ENCODE assay signal across 17 mouse cellular contexts in the genomic region with DNA sequence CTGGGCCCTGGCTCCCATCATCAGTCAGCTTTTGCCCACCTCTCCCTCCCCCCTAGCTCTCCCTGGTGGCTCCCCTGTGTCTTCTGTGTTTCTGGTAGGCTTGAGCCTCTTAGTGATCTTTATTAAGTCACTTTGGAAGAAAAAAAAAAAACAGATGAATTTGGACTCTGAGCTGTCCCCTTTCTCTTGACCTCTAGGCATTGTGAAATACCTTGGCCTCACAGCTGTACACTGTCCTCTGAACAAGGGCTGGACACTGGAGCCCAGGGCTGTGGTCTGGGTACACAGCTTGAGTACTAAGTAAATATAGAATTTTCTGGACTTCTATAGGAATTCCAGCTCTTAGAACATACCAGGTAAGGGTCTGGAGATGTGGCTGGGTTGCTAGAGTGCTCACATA. TPM values are rescaled to one million over a fixed set of nuclear protein-coding genes. Genes with fewer than 3 reads are reported as not detected.
A peak's percentile ranks its signal among the peaks of the same experiment; 100 is the strongest.
DNase-seq lines count a peak whose midpoint lies in the region; ATAC-seq and TF ChIP-seq lines count a peak whose summit lies in the region.
"Had no signal": no experiment of that assay in that cellular context is flagged by ENCODE, and none has a peak within 500 bp of the region (broad histone marks: within the 10 kb centered on the region; RNA-seq: fewer than 3 reads in every experiment).

No protein-coding gene starts in this region.

- peaks cover 20% of the 10 kb centered on the region for H3K4me1 ChIP-seq in lung, embryonic 16.5 days (replicated peaks; ENCODE audit: control insufficient read depth, insufficient read depth, low read length)
- H3K4me1 ChIP-seq in lung, adult 2 months (ENCODE audit: control insufficient read depth, insufficient read depth, low read length) = peaks cover 3% of the 10 kb centered on the region; the same call in 1 of the 2 replicates
- H3K4me1 ChIP-seq in liver, embryonic 14.5 days (replicated peaks; ENCODE audit: control insufficient read depth in 2 of 2, insufficient read depth in 2 of 2, low read length in 1 of 2) = peaks cover 6 to 21% of the 10 kb centered on the region in 2 experiments; a peak in 3 of 4 replicates
- H3K4me1 ChIP-seq in hindbrain, embryonic 12.5 days = no peaks in the 10 kb centered on the region
- H3K4me1 ChIP-seq: embryonic facial prominence, embryonic 12.5 days; midbrain, embryonic 10.5 days had no signal

- H3K79me2 ChIP-seq in myocyte (ENCODE audit: control insufficient read depth, insufficient read depth) = no peaks in the 10 kb centered on the region

- no peaks in the 10 kb centered on the region for H3K27me3 ChIP-seq in lung, embryonic 16.5 days (ENCODE audit: control insufficient read depth, insufficient read depth, low read depth, low read length)
- H3K27me3 ChIP-seq in liver, embryonic 14.5 days (ENCODE audit: control insufficient read depth, insufficient read depth, low read length) = no peaks in the 10 kb centered on the region
- no peaks in the 10 kb centered on the region for H3K27me3 ChIP-seq in myocyte (ENCODE audit: control insufficient read depth, insufficient read depth, insufficient read length)
- no peaks in the 10 kb centered on the region for H3K27me3 ChIP-seq in hindbrain, embryonic 12.5 days
- H3K27me3 ChIP-seq: embryonic facial prominence, embryonic 12.5 days had no signal

- DNase-seq in gastrocnemius, adult 18-20 months (ENCODE audit: low spot score) = peak; percentile 32
- no peak for DNase-seq in gastrocnemius, postnatal 10 days
- DNase-seq in lung, adult 2 months = no peak
- peak in 1 of 3 experiments; percentile 28 for DNase-seq in liver, embryonic 14.5 days (ENCODE audit: low read depth in 3 of 3, low spot score in 3 of 3)
- DNase-seq in cerebellum, postnatal 4 days (ENCODE audit: low spot score in 2 of 2) = no peak
- DNase-seq: cerebellum, postnatal 14 days; gastrocnemius, postnatal 36 days; kidney, adult 11 months; kidney, postnatal 25 days; right cerebral cortex, postnatal 14 days; thymus, adult 2 months had no signal

- no peak overlapping the region for H3ac ChIP-seq in myocyte (ENCODE audit: control insufficient read depth, insufficient read length)

- no peak overlapping the region for H3K4me2 ChIP-seq in lung, embryonic 16.5 days (ENCODE audit: low read depth, low read length)
- H3K4me2 ChIP-seq in liver, embryonic 14.5 days (ENCODE audit: low read depth) = no peak overlapping the region
- H3K4me2 ChIP-seq in myocyte (ENCODE audit: low read depth) = peak overlapping the region; percentile 25
- H3K4me2 ChIP-seq in hindbrain, embryonic 12.5 days (replicated peaks) = no peak overlapping the region
- H3K4me2 ChIP-seq: embryonic facial prominence, embryonic 12.5 days; hindbrain, embryonic 14.5 days had no signal

- TF ChIP-seq CTCF in lung, adult 2 months (IDR thresholded peaks at IDR 0.05; ENCODE audit: insufficient read depth, low read length) = no peak
- no peak for TF ChIP-seq CTCF in liver, embryonic 14.5 days (IDR thresholded peaks at IDR 0.05; ENCODE audit: low read depth)

- no peak overlapping the region for H3K9ac ChIP-seq in lung, embryonic 16.5 days (ENCODE audit: low read length)
- H3K9ac ChIP-seq in liver, embryonic 14.5 days (replicated peaks) = no peak overlapping the region
- no peak overlapping the region for H3K9ac ChIP-seq in hindbrain, embryonic 12.5 days
- H3K9ac ChIP-seq: embryonic facial prominence, embryonic 12.5 days; hindbrain, embryonic 14.5 days had no signal

- H3K27ac ChIP-seq in lung, embryonic 16.5 days (ENCODE audit: low read length) = peak overlapping the region; percentile 40
- H3K27ac ChIP-seq in liver, embryonic 14.5 days = no peak overlapping the region
- H3K27ac ChIP-seq in hindbrain, embryonic 12.5 days = no peak overlapping the region
- H3K27ac ChIP-seq: embryonic facial prominence, embryonic 12.5 days; hindbrain, embryonic 14.5 days; midbrain, embryonic 10.5 days had no signal

- peak; percentile 59 for ATAC-seq in lung, embryonic 16.5 days (ENCODE audit: low read depth)
- ATAC-seq in liver, embryonic 14.5 days (ENCODE audit: insufficient read depth) = peak; percentile 71
- ATAC-seq in hindbrain, embryonic 12.5 days (ENCODE audit: low FRiP score) = no peak

- TF ChIP-seq EP300 in liver, embryonic 14.5 days (IDR thresholded peaks at IDR 0.05; ENCODE audit: low read depth) = no peak

- H3K9me3 ChIP-seq in lung, embryonic 16.5 days (ENCODE audit: control insufficient read depth, low read length) = no peaks in the 10 kb centered on the region
- H3K9me3 ChIP-seq in liver, embryonic 14.5 days (ENCODE audit: control insufficient read depth, low read length) = no peaks in the 10 kb centered on the region
- H3K9me3 ChIP-seq in hindbrain, embryonic 12.5 days (replicated peaks) = no peaks in the 10 kb centered on the region
- H3K9me3 ChIP-seq: embryonic facial prominence, embryonic 12.5 days; midbrain, embryonic 10.5 days had no signal

- no peaks in the 10 kb centered on the region for H3K36me3 ChIP-seq in lung, embryonic 16.5 days (ENCODE audit: control insufficient read depth, insufficient read depth, low read length)
- H3K36me3 ChIP-seq in liver, embryonic 14.5 days (replicated peaks; ENCODE audit: control insufficient read depth, insufficient read depth, low read depth) = no peaks in the 10 kb centered on the region
- H3K36me3 ChIP-seq in myocyte (ENCODE audit: control insufficient read depth, insufficient read depth) = no peaks in the 10 kb centered on the region
- no peaks in the 10 kb centered on the region for H3K36me3 ChIP-seq in hindbrain, embryonic 12.5 days
- H3K36me3 ChIP-seq: embryonic facial prominence, embryonic 12.5 days; midbrain, embryonic 10.5 days had no signal

- no peak overlapping the region for H3K4me3 ChIP-seq in lung, embryonic 16.5 days (ENCODE audit: low read length)
- H3K4me3 ChIP-seq in lung, adult 2 months (replicated peaks; ENCODE audit: extremely low read depth, low read depth, low read length) = no peak overlapping the region
- no peak overlapping the region for H3K4me3 ChIP-seq in liver, embryonic 14.5 days (ENCODE audit: insufficient read depth in 1 of 2, low read depth in 2 of 2, low read length in 2 of 2)
- H3K4me3 ChIP-seq in myocyte = no peak overlapping the region
- H3K4me3 ChIP-seq in hindbrain, embryonic 12.5 days = no peak overlapping the region
- H3K4me3 ChIP-seq: embryonic facial prominence, embryonic 12.5 days; midbrain, embryonic 10.5 days had no signal

- no peak for TF ChIP-seq POLR2A in lung, adult 2 months (IDR thresholded peaks at IDR 0.05; ENCODE audit: borderline replicate concordance, extremely low read depth, low read depth, low read length)
- TF ChIP-seq POLR2A in myocyte (IDR thresholded peaks at IDR 0.05; ENCODE audit: insufficient read length, low read depth) = no peak

TF ChIP-seq in myocyte, 11 proteins besides CTCF, POLR2A, EP300 and RAD21:
- TF ChIP-seq MYOD1 (IDR thresholded peaks at IDR 0.05; ENCODE audit: control insufficient read depth in 1 of 3, insufficient read length in 2 of 3, low read depth in 2 of 3) (no peak), MYOG (IDR thresholded peaks at IDR 0.05; ENCODE audit: control insufficient read depth in 1 of 3, insufficient read depth in 1 of 3, insufficient read length in 2 of 3, low read depth in 2 of 3) (no peak), CEBPB (IDR thresholded peaks at IDR 0.05; ENCODE audit: insufficient read depth, poor library complexity, severe bottlenecking) (0 out of 2 replicates have a peak, but pooled peaks have one; percentile 55)

RNA-seq across cellular contexts. Expression of gene Lyst, which starts 20.6 kb away (rescaled TPM):
- 1 to 10 TPM; 3.6 to 4.3 TPM for total RNA-seq in gastrocnemius, adult 18-20 months (2021)
- total RNA-seq in gastrocnemius, postnatal 10 days (2021) = 1 to 10 TPM; 6.5 to 9.5 TPM
- 5.4 and 6.1 TPM in 2 replicates for polyA plus RNA-seq in lung, embryonic 16.5 days (2015; fragmentation: Nextera tagmentation; extraction: Ambion mirVana)
- polyA plus RNA-seq in lung, adult 2 months (2012; rRNA removed) = 4.7 and 7.2 TPM in 2 replicates
- polyA plus RNA-seq in liver, embryonic 14.5 days (2012; rRNA removed) = 1.4 and 1.8 TPM in 2 replicates
- 2.1 and 2.3 TPM in 2 replicates for polyA plus RNA-seq in liver, embryonic 14.5 days (2014; fragmentation: Nextera tagmentation; extraction: Ambion mirVana)
- polyA plus RNA-seq in myocyte (2012; fragmentation: generic; extraction: Trizol) = 3.6 TPM
- polyA plus RNA-seq in hindbrain, embryonic 12.5 days (2016; fragmentation: Nextera tagmentation; extraction: Ambion mirVana) = 3.2 and 3.7 TPM in 2 replicates
